In the genomic region with DNA sequence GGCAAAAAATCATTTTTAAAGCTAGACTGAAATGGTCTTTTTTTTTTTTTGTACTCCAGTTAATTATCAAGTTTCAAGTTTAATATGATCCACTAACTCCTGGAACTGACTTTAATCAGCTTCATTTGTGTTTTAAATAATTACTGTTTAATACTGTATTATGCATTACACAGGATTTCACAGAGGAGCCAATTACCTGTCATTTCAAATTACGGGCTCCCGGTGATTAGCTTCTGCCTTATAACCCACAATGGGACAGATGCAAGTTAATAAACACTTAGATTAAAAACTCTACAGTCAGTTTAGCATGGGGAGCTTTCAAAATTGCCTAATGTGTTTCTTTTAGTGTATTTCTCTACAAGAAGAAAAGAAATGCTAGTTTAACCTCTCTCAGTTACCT, we compare ENCODE assay signal across 26 mouse cellular contexts.
A peak's percentile ranks its signal among the peaks of the same experiment; 100 is the strongest.
DNase-seq lines count a peak whose midpoint lies in the region; ATAC-seq and TF ChIP-seq lines count a peak whose summit lies in the region.
"Had no signal": no experiment of that assay in that cellular context is flagged by ENCODE, and none has a peak within 500 bp of the region (broad histone marks: within the 10 kb centered on the region; RNA-seq: fewer than 3 reads in every experiment).

No protein-coding gene starts in this region.

- no peak overlapping the region for H3K27ac ChIP-seq in hindbrain, postnatal 0 days
- no peak overlapping the region for H3K27ac ChIP-seq in hindbrain, embryonic 14.5 days
- H3K27ac ChIP-seq in midbrain, embryonic 15.5 days = no peak overlapping the region
- no peak overlapping the region for H3K27ac ChIP-seq in midbrain, embryonic 10.5 days (replicated peaks)
- H3K27ac ChIP-seq: embryonic facial prominence, embryonic 10.5 days; embryonic facial prominence, embryonic 13.5 days; forebrain, embryonic 13.5 days; heart, adult 2 months; heart, embryonic 10.5 days; heart, embryonic 13.5 days; hindbrain, embryonic 15.5 days had no signal

- TF ChIP-seq POLR2A in brain, embryonic 14.5 days (IDR thresholded peaks at IDR 0.05; ENCODE audit: borderline replicate concordance, extremely low read depth, insufficient read depth, insufficient read length, poor library complexity, severe bottlenecking) = no peak

- H3K4me2 ChIP-seq in hindbrain, postnatal 0 days (ENCODE audit: low read depth, low read length) = no peak overlapping the region
- no peak overlapping the region for H3K4me2 ChIP-seq in hindbrain, embryonic 14.5 days (replicated peaks)
- H3K4me2 ChIP-seq in midbrain, embryonic 15.5 days = no peak overlapping the region
- H3K4me2 ChIP-seq: embryonic facial prominence, embryonic 13.5 days; forebrain, embryonic 13.5 days; heart, embryonic 13.5 days; hindbrain, embryonic 15.5 days had no signal

- no peaks in the 10 kb centered on the region for H3K9me3 ChIP-seq in hindbrain, postnatal 0 days (ENCODE audit: low read length)
- no peaks in the 10 kb centered on the region for H3K9me3 ChIP-seq in hindbrain, embryonic 14.5 days (ENCODE audit: control insufficient read depth, low read length)
- H3K9me3 ChIP-seq in midbrain, embryonic 15.5 days = no peaks in the 10 kb centered on the region
- H3K9me3 ChIP-seq in midbrain, embryonic 10.5 days (replicated peaks) = no peaks in the 10 kb centered on the region
- H3K9me3 ChIP-seq: embryonic facial prominence, embryonic 10.5 days; embryonic facial prominence, embryonic 13.5 days; forebrain, embryonic 13.5 days; heart, embryonic 10.5 days; heart, embryonic 13.5 days; hindbrain, embryonic 15.5 days had no signal

- H3K27me3 ChIP-seq in hindbrain, postnatal 0 days (ENCODE audit: insufficient read depth, low read length) = no peaks in the 10 kb centered on the region
- H3K27me3 ChIP-seq in hindbrain, embryonic 14.5 days (ENCODE audit: control insufficient read depth, insufficient read depth, low read length) = no peaks in the 10 kb centered on the region
- no peaks in the 10 kb centered on the region for H3K27me3 ChIP-seq in midbrain, embryonic 15.5 days (replicated peaks)
- H3K27me3 ChIP-seq in midbrain, embryonic 10.5 days (ENCODE audit: low read depth, poor library complexity, severe bottlenecking) = no peaks in the 10 kb centered on the region
- H3K27me3 ChIP-seq: embryonic facial prominence, embryonic 13.5 days; forebrain, embryonic 13.5 days; heart, embryonic 13.5 days; hindbrain, embryonic 15.5 days had no signal

- H3K9ac ChIP-seq in hindbrain, postnatal 0 days (replicated peaks; ENCODE audit: low read length) = no peak overlapping the region
- no peak overlapping the region for H3K9ac ChIP-seq in hindbrain, embryonic 14.5 days
- H3K9ac ChIP-seq in midbrain, embryonic 15.5 days = no peak overlapping the region
- H3K9ac ChIP-seq: embryonic facial prominence, embryonic 13.5 days; forebrain, embryonic 13.5 days; heart, embryonic 13.5 days; hindbrain, embryonic 15.5 days had no signal

- no peak for TF ChIP-seq CTCF in hindbrain, postnatal 0 days (IDR thresholded peaks at IDR 0.05; ENCODE audit: low read depth)
- TF ChIP-seq CTCF in brain, embryonic 14.5 days (IDR thresholded peaks at IDR 0.05; ENCODE audit: borderline replicate concordance, extremely low read depth, insufficient read depth, insufficient read length) = no peak

- peak; percentile 15 for DNase-seq in hindbrain, postnatal 0 days (ENCODE audit: low spot score)
- DNase-seq in hindbrain, embryonic 14.5 days (ENCODE audit: low spot score) = no peak
- no peak for DNase-seq in midbrain, embryonic 10.5 days (ENCODE audit: low spot score)
- DNase-seq in brain, embryonic 14.5 days (ENCODE audit: low read depth) = peak; percentile 51
- DNase-seq in spleen, postnatal 4 days (ENCODE audit: low spot score in 2 of 2) = no peak
- DNase-seq: adrenal gland, adult 2 months; adrenal gland, postnatal 14 days; cerebellum, adult 11-12 months; cerebellum, adult 8-10 months; cerebellum, postnatal 10 days; cerebellum, postnatal 36 days; embryo, embryonic 11 days; gastrocnemius, postnatal 10 days; gastrocnemius, postnatal 36 days; heart, adult 2 months; heart, postnatal 14 days; heart, postnatal 4 days had no signal

- WGBS in hindbrain, postnatal 0 days = 61% methylated on average over 2 of the region's 2 CpGs
- WGBS in hindbrain, embryonic 14.5 days = 63% methylated on average over 2 of the region's 2 CpGs
- 67% methylated on average over 2 of the region's 2 CpGs for WGBS in midbrain, embryonic 15.5 days
- 96% methylated on average over 2 of the region's 2 CpGs for WGBS in midbrain, embryonic 10.5 days

- H3K4me1 ChIP-seq in hindbrain, postnatal 0 days (ENCODE audit: insufficient read depth, low read length) = no peaks in the 10 kb centered on the region
- H3K4me1 ChIP-seq in hindbrain, embryonic 14.5 days (replicated peaks; ENCODE audit: control insufficient read depth, insufficient read depth, low read length) = no peaks in the 10 kb centered on the region
- 0 out of 2 replicates have a peak, but pooled peaks cover 4% of the 10 kb centered on the region for H3K4me1 ChIP-seq in midbrain, embryonic 15.5 days
- H3K4me1 ChIP-seq in midbrain, embryonic 10.5 days = no peaks in the 10 kb centered on the region
- H3K4me1 ChIP-seq: embryonic facial prominence, embryonic 10.5 days; embryonic facial prominence, embryonic 13.5 days; forebrain, embryonic 13.5 days; heart, embryonic 10.5 days; heart, embryonic 13.5 days; hindbrain, embryonic 15.5 days had no signal

- H3K4me3 ChIP-seq in hindbrain, postnatal 0 days (ENCODE audit: low read length) = no peak overlapping the region
- no peak overlapping the region for H3K4me3 ChIP-seq in hindbrain, embryonic 14.5 days (replicated peaks; ENCODE audit: low read length)
- no peak overlapping the region for H3K4me3 ChIP-seq in midbrain, embryonic 15.5 days
- no peak overlapping the region for H3K4me3 ChIP-seq in midbrain, embryonic 10.5 days
- H3K4me3 ChIP-seq: embryonic facial prominence, embryonic 10.5 days; embryonic facial prominence, embryonic 13.5 days; erythroblast, embryonic 14.5 days; forebrain, embryonic 13.5 days; heart, adult 2 months; heart, embryonic 10.5 days; heart, embryonic 13.5 days; hindbrain, embryonic 15.5 days had no signal

- no peaks in the 10 kb centered on the region for H3K36me3 ChIP-seq in hindbrain, postnatal 0 days (ENCODE audit: insufficient read depth, low read length)
- no peaks in the 10 kb centered on the region for H3K36me3 ChIP-seq in hindbrain, embryonic 14.5 days (replicated peaks; ENCODE audit: control insufficient read depth, insufficient read depth)
- no peaks in the 10 kb centered on the region for H3K36me3 ChIP-seq in midbrain, embryonic 15.5 days (replicated peaks)
- no peaks in the 10 kb centered on the region for H3K36me3 ChIP-seq in midbrain, embryonic 10.5 days
- H3K36me3 ChIP-seq: embryonic facial prominence, embryonic 10.5 days; embryonic facial prominence, embryonic 13.5 days; heart, embryonic 10.5 days; heart, embryonic 13.5 days; hindbrain, embryonic 15.5 days had no signal

- ATAC-seq in hindbrain, postnatal 0 days = no peak
- ATAC-seq in hindbrain, embryonic 14.5 days (ENCODE audit: low FRiP score) = no peak
- ATAC-seq in midbrain, embryonic 15.5 days (replicated peaks) = peak; percentile 66; the same call in 1 of the 2 replicates
- ATAC-seq: CD4-positive, CD25-positive, alpha-beta regulatory T cell, adult 4 months; forebrain, embryonic 13.5 days had no signal

Comparison
In these comparisons a context has a peak if more than half of its experiments do, and no peak if none do; other contexts are left out.
1. DNase-seq: peak in hindbrain, postnatal 0 days (single experiment) and brain, embryonic 14.5 days (single experiment); none in hindbrain, embryonic 14.5 days (single experiment), midbrain, embryonic 10.5 days (single experiment) and spleen, postnatal 4 days (0 of 2).